Mouse (Mus musculus): ENCODE results near the gene Lrrc75a. TPM values are rescaled to one million over a fixed set of nuclear protein-coding genes. Genes with fewer than 3 reads are reported as not detected.

The Lrrc75a gene
- 9.7 and 10.6 TPM in 2 replicates for polyA plus RNA-seq (2015; fragmentation: Nextera tagmentation; extraction: Ambion mirVana)

- H3K4me1 ChIP-seq (replicated peaks; ENCODE audit: control insufficient read depth, insufficient read depth, low read length): peaks cover 43% of the 10 kb centered on the region
These were observed at the start of gene Lrrc75a for GRCm38 (mm10) chr11:62647661-62648590. Gene Lrrc75a, minus strand, starts transcription at chr11:62648523.

GRCm38 (mm10) chr11:62695126-62695525 lies 46.8 kb upstream of the Lrrc75a start:
- no peak overlapping the region for H3K4me3 ChIP-seq (replicated peaks; ENCODE audit: low read length)

More at GRCm38 (mm10) chr11:62647661-62648590, at the start of gene Lrrc75a:
- peak within 1 kb of the TSS; percentile 81 for H3K9ac ChIP-seq (replicated peaks; ENCODE audit: low read depth, low read length)
- ATAC-seq: peak; percentile 49
- 1% methylated on average over 70 of the region's 86 CpGs for WGBS
- H3K4me3 ChIP-seq (replicated peaks; ENCODE audit: low read length): peak within 1 kb of the TSS; percentile 74
- no peaks in the 10 kb centered on the region for H3K36me3 ChIP-seq (ENCODE audit: control insufficient read depth, insufficient read depth)
- no peaks in the 10 kb centered on the region for H3K9me3 ChIP-seq (ENCODE audit: control insufficient read depth, low read length)
- no peaks in the 10 kb centered on the region for H3K27me3 ChIP-seq (replicated peaks; ENCODE audit: control insufficient read depth, insufficient read depth, low read length)
- peak within 1 kb of the TSS; percentile 16; the same call in 1 of the 2 replicates for H3K27ac ChIP-seq (ENCODE audit: low read length)
- peak within 1 kb of the TSS; percentile 92 for H3K4me2 ChIP-seq (ENCODE audit: low read length)

GRCm38 (mm10) chr11:62693299-62694184 lies 45.2 kb upstream of the Lrrc75a start:
- H3K27me3 ChIP-seq (replicated peaks; ENCODE audit: control insufficient read depth, insufficient read depth, low read length): no peaks in the 10 kb centered on the region
- H3K4me1 ChIP-seq (replicated peaks; ENCODE audit: control insufficient read depth, insufficient read depth, low read length): no peaks in the 10 kb centered on the region
- H3K9ac ChIP-seq (replicated peaks; ENCODE audit: low read depth, low read length): no peak overlapping the region
- no peak overlapping the region for H3K4me3 ChIP-seq (replicated peaks; ENCODE audit: low read length)
- peak; percentile 92 for ATAC-seq
- H3K4me2 ChIP-seq (ENCODE audit: low read length): no peak overlapping the region
- H3K27ac ChIP-seq (ENCODE audit: low read length): no peak overlapping the region
- H3K36me3 ChIP-seq (ENCODE audit: control insufficient read depth, insufficient read depth): no peaks in the 10 kb centered on the region
- no peaks in the 10 kb centered on the region for H3K9me3 ChIP-seq (ENCODE audit: control insufficient read depth, low read length)
- 22% methylated on average over 9 of the region's 11 CpGs for WGBS

More at GRCm38 (mm10) chr11:62695126-62695525, 46.8 kb upstream of the Lrrc75a start:
- Histone ChIP-seq H3K4me2 (ENCODE audit: low read length) (no peak overlapping the region), H3K36me3 (ENCODE audit: control insufficient read depth, insufficient read depth) (no peaks in the 10 kb centered on the region), H3K4me1 (replicated peaks; ENCODE audit: control insufficient read depth, insufficient read depth, low read length) (no peaks in the 10 kb centered on the region), H3K27ac (ENCODE audit: low read length) (no peak overlapping the region), H3K9me3 (ENCODE audit: control insufficient read depth, low read length) (no peaks in the 10 kb centered on the region), H3K9ac (replicated peaks; ENCODE audit: low read depth, low read length) (no peak overlapping the region), H3K27me3 (replicated peaks; ENCODE audit: control insufficient read depth, insufficient read depth, low read length) (no peaks in the 10 kb centered on the region)
- 95% methylated on average over 8 of the region's 8 CpGs for WGBS
- ATAC-seq: no peak

- Histone ChIP-seq H3K4me2 (ENCODE audit: low read length) (no peak overlapping the region), H3K9me3 (ENCODE audit: control insufficient read depth, low read length) (no peaks in the 10 kb centered on the region), H3K4me3 (replicated peaks; ENCODE audit: low read length) (no peak overlapping the region), H3K27me3 (replicated peaks; ENCODE audit: control insufficient read depth, insufficient read depth, low read length) (no peaks in the 10 kb centered on the region), H3K9ac (replicated peaks; ENCODE audit: low read depth, low read length) (no peak overlapping the region), H3K27ac (ENCODE audit: low read length) (no peak overlapping the region), H3K36me3 (ENCODE audit: control insufficient read depth, insufficient read depth) (no peaks in the 10 kb centered on the region), H3K4me1 (replicated peaks; ENCODE audit: control insufficient read depth, insufficient read depth, low read length) (no peaks in the 10 kb centered on the region)
- ATAC-seq: no peak
- 88% methylated on average over 3 of the region's 3 CpGs for WGBS
These were observed 43.3 kb upstream of the Lrrc75a start for GRCm38 (mm10) chr11:62691592-62691991.

- no peak overlapping the region for H3K27ac ChIP-seq (ENCODE audit: low read length)
- H3K4me2 ChIP-seq (ENCODE audit: low read length): no peak overlapping the region
- H3K9me3 ChIP-seq (ENCODE audit: control insufficient read depth, low read length): no peaks in the 10 kb centered on the region
- H3K27me3 ChIP-seq (replicated peaks; ENCODE audit: control insufficient read depth, insufficient read depth, low read length): no peaks in the 10 kb centered on the region
- H3K36me3 ChIP-seq (ENCODE audit: control insufficient read depth, insufficient read depth): no peaks in the 10 kb centered on the region
- WGBS: 73% methylated on average over 4 of the region's 4 CpGs
- H3K4me1 ChIP-seq (replicated peaks; ENCODE audit: control insufficient read depth, insufficient read depth, low read length): 0 out of 2 replicates have a peak, but pooled peaks cover 3% of the 10 kb centered on the region
- no peak overlapping the region for H3K4me3 ChIP-seq (replicated peaks; ENCODE audit: low read length)
- no peak overlapping the region for H3K9ac ChIP-seq (replicated peaks; ENCODE audit: low read depth, low read length)
- ATAC-seq: no peak
These were observed 31.6 kb upstream of the Lrrc75a start for GRCm38 (mm10) chr11:62679954-62680353.

GRCm38 (mm10) chr11:62678778-62679354 lies 30.5 kb upstream of the Lrrc75a start:
- Histone ChIP-seq H3K4me1 (replicated peaks; ENCODE audit: control insufficient read depth, insufficient read depth, low read length) (0 out of 2 replicates have a peak, but pooled peaks cover 3% of the 10 kb centered on the region), H3K4me3 (replicated peaks; ENCODE audit: low read length) (no peak overlapping the region), H3K27me3 (replicated peaks; ENCODE audit: control insufficient read depth, insufficient read depth, low read length) (no peaks in the 10 kb centered on the region), H3K36me3 (ENCODE audit: control insufficient read depth, insufficient read depth) (no peaks in the 10 kb centered on the region), H3K4me2 (ENCODE audit: low read length) (no peak overlapping the region), H3K9ac (replicated peaks; ENCODE audit: low read depth, low read length) (no peak overlapping the region), H3K9me3 (ENCODE audit: control insufficient read depth, low read length) (no peaks in the 10 kb centered on the region), H3K27ac (ENCODE audit: low read length) (no peak overlapping the region)
- no peak for ATAC-seq
- WGBS: 91% methylated on average over 7 of the region's 7 CpGs

GRCm38 (mm10) chr11:62676290-62676596 lies 27.9 kb upstream of the Lrrc75a start:
- Histone ChIP-seq H3K9me3 (ENCODE audit: control insufficient read depth, low read length) (no peaks in the 10 kb centered on the region), H3K4me1 (replicated peaks; ENCODE audit: control insufficient read depth, insufficient read depth, low read length) (0 out of 2 replicates have a peak, but pooled peaks cover 3% of the 10 kb centered on the region), H3K9ac (replicated peaks; ENCODE audit: low read depth, low read length) (no peak overlapping the region), H3K4me2 (ENCODE audit: low read length) (no peak overlapping the region), H3K4me3 (replicated peaks; ENCODE audit: low read length) (no peak overlapping the region), H3K27me3 (replicated peaks; ENCODE audit: control insufficient read depth, insufficient read depth, low read length) (no peaks in the 10 kb centered on the region), H3K36me3 (ENCODE audit: control insufficient read depth, insufficient read depth) (no peaks in the 10 kb centered on the region), H3K27ac (ENCODE audit: low read length) (no peak overlapping the region)
- 92% methylated on average over 4 of the region's 4 CpGs for WGBS
- ATAC-seq: no peak

GRCm38 (mm10) chr11:62675480-62676289 lies 27.4 kb upstream of the Lrrc75a start:
- Histone ChIP-seq H3K27ac (ENCODE audit: low read length) (no peak overlapping the region), H3K4me1 (replicated peaks; ENCODE audit: control insufficient read depth, insufficient read depth, low read length) (0 out of 2 replicates have a peak, but pooled peaks cover 3% of the 10 kb centered on the region), H3K9ac (replicated peaks; ENCODE audit: low read depth, low read length) (peak overlapping the region; percentile 37), H3K27me3 (replicated peaks; ENCODE audit: control insufficient read depth, insufficient read depth, low read length) (no peaks in the 10 kb centered on the region), H3K36me3 (ENCODE audit: control insufficient read depth, insufficient read depth) (no peaks in the 10 kb centered on the region), H3K9me3 (ENCODE audit: control insufficient read depth, low read length) (no peaks in the 10 kb centered on the region), H3K4me2 (ENCODE audit: low read length) (peak overlapping the region; percentile 44), H3K4me3 (replicated peaks; ENCODE audit: low read length) (no peak overlapping the region)
- 17% methylated on average over 17 of the region's 17 CpGs for WGBS
- peak; percentile 96 for ATAC-seq

All from forebrain, embryonic 16.5 days (tissue).